Mouse (Mus musculus) kidney, embryonic 15.5 days (tissue): Measurements from ENCODE around the gene Dync1i2. TPM values are rescaled to one million over a fixed set of nuclear protein-coding genes. Genes with fewer than 3 reads are reported as not detected.

Experiments
- ATAC-seq: fragments of 200-750 bp; cut with Nextera tagmentation; replicated peaks from 2 replicates; pipeline ENCODE4 v1.8.0; 2017; ENCODE audit warnings: moderate TSS enrichment; ENCODE audit not compliant: low FRiP score
- H3K27ac ChIP-seq: fragments of 300-500 bp; sonication (generic); 2 replicates; pipeline ENCODE4 v1.5.1; 2015; ENCODE audit warnings: mild to moderate bottlenecking, inconsistent platforms
- H3K27me3 ChIP-seq: fragments of 300-500 bp; sonication (generic); 2 replicates; pipeline ENCODE4 v1.6.1; 2015; ENCODE audit warnings: inconsistent platforms
- H3K36me3 ChIP-seq: fragments of 300-500 bp; sonication (generic); 2 replicates; pipeline ENCODE4 v1.6.1; 2015; ENCODE audit warnings: inconsistent platforms
- H3K4me1 ChIP-seq: fragments of 300-500 bp; sonication (generic); 2 replicates; pipeline ENCODE4 v1.6.1; 2015; ENCODE audit warnings: inconsistent platforms
- H3K4me2 ChIP-seq: fragments of 300-500 bp; sonication (generic); 2 replicates; pipeline ENCODE4 v1.6.1; 2015; ENCODE audit warnings: moderate library complexity, mild to moderate bottlenecking, inconsistent platforms
- H3K4me3 ChIP-seq: fragments of 300-500 bp; sonication (generic); replicated peaks from 2 replicates; pipeline ENCODE4 v1.5.1; 2015; ENCODE audit warnings: mild to moderate bottlenecking, inconsistent platforms
- H3K9ac ChIP-seq: fragments of 300-500 bp; sonication (generic); 2 replicates; pipeline ENCODE4 v1.6.1; 2015; ENCODE audit warnings: mild to moderate bottlenecking, inconsistent platforms
- H3K9me3 ChIP-seq: fragments of 300-500 bp; sonication (generic); replicated peaks from 2 replicates; pipeline ENCODE4 v1.6.1; 2016; ENCODE audit warnings: inconsistent platforms
- WGBS: fragments of 180-500 bp; shearing (Covaris S2); methylation state at CpG from one replicate; pipeline ENCODE4 v1.1.7; 2015; ENCODE audit warnings: mixed read lengths; 5-methylcytosine and 5-hydroxymethylcytosine counted together
- polyA plus RNA-seq: library from polyadenylated mRNA; unstranded; fragments of >200 nt; fragmentation: Nextera tagmentation; extraction: Ambion mirVana; gene quantifications from 2 replicates; pipeline ENCODE4 v1.2.1, GENCODE M21; 2015

Gene Dync1i2
- polyA plus RNA-seq, 1 experiment from 2014 or later = 83.2 TPM

DNA sequence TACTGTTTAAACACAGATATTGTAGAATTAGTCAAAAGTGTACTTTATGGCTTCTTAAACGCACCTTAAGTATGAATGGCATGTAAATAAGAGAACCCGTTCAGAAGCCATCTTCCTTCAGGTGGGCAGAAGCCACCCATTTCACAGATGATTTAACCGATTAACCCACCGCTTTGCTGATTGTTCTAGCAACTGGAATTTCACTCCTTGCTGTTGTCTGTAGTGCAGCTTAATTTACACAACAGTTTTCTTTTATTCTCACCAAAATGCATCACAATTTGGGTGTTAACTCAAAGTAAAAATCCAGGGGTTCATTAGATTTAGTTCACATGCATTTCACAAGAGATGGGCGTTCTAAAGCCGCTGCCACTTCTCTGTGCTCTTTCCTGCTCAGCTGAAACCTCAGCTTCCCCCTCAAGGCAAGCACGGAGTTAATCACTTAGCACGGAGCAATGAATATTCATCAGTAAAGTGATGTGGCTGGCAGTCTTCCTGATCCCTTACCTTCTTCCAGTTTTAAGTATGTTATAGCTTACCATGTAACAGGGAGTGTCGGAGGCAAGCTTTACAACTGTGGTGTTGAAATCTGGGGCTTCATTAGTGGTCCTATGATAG is 31.7 kb downstream of the Dync1i2 start:
- Histone ChIP-seq H3K36me3 (peaks cover 54% of the 10 kb centered on the region), H3K27ac (no peak overlapping the region), H3K4me2 (no peak overlapping the region), H3K27me3 (no peaks in the 10 kb centered on the region), H3K9ac (no peak overlapping the region), H3K4me3 (no peak overlapping the region), H3K9me3 (no peaks in the 10 kb centered on the region), H3K4me1 (no peaks in the 10 kb centered on the region)
- 80% methylated on average over 9 of the region's 9 CpGs for WGBS
- ATAC-seq = no peak

DNA sequence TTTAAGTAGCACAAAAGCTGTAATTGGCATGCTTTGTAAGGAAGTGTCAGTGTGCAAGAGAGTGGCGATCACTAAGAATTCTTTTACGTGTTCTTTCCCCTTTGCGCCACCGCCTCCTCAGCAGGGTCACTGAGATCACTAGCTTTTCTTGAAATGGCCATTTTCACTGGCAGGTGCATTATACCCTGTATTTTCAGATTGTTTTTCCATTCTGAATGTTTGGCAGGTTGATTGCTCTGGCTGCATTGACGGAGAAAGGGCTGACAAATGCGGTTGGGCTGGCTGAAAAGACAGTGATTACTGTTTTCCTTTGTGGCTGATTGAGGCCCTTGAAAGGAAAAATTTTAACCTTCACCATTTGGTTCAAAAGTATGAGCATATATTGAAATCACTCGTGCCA is 33.3 kb downstream of the Dync1i2 start:
- Histone ChIP-seq H3K27ac (no peak overlapping the region), H3K4me2 (no peak overlapping the region), H3K36me3 (peaks cover 54% of the 10 kb centered on the region), H3K9ac (no peak overlapping the region), H3K4me3 (no peak overlapping the region), H3K9me3 (no peaks in the 10 kb centered on the region), H3K27me3 (no peaks in the 10 kb centered on the region), H3K4me1 (no peaks in the 10 kb centered on the region)
- WGBS = 81% methylated on average over 7 of the region's 7 CpGs
- no peak for ATAC-seq

DNA sequence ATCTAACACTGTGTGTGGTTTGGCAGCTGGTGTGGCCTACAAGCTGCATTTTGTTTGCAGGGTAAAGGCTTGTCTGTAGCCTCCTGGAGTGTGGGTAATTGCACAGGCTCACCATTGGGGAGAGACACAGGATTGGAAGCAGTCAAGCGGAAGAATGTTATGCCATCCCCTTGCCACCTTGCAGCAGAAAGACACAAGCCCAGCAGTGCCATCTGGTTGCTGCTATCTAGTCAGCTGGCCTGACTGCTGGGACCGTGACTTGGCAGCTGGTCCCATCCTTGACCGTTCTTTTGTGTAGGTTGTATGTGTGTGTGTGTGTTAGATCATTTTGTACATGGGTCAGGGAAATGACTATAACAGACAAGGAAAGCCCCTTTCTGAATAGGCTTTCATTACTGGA is 33.9 kb downstream of the Dync1i2 start:
- H3K9ac ChIP-seq = no peak overlapping the region
- 89% methylated on average over 3 of the region's 3 CpGs for WGBS
- no peaks in the 10 kb centered on the region for H3K4me1 ChIP-seq
- H3K36me3 ChIP-seq = peaks cover 54% of the 10 kb centered on the region
- no peaks in the 10 kb centered on the region for H3K9me3 ChIP-seq
- ATAC-seq = no peak
- no peak overlapping the region for H3K4me2 ChIP-seq
- no peak overlapping the region for H3K4me3 ChIP-seq
- H3K27ac ChIP-seq = no peak overlapping the region
- no peaks in the 10 kb centered on the region for H3K27me3 ChIP-seq

DNA sequence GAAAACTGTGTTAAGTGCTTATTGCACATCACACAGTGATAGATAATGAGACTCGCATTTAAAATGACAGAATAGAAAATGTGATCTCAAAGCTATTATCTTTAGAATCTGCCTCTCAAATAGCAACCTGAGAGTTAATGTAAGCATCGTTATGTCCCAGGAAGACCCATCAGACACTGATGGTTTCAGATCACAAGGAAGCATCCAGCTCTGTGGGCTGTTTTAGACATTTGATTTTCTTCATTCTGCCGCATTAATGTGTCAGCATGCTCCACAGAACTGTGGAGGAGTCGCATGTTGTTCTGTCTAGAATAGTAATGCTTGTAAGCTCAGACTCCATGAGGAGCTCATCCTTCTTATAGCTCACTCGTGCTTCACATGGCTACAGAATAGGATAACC is 34.6 kb downstream of the Dync1i2 start:
- WGBS = 68% methylated on average over 5 of the region's 5 CpGs
- Histone ChIP-seq H3K27ac (no peak overlapping the region), H3K36me3 (peaks cover 59% of the 10 kb centered on the region), H3K4me1 (no peaks in the 10 kb centered on the region), H3K4me3 (no peak overlapping the region), H3K9me3 (no peaks in the 10 kb centered on the region), H3K27me3 (no peaks in the 10 kb centered on the region), H3K4me2 (no peak overlapping the region), H3K9ac (no peak overlapping the region)
- ATAC-seq = no peak

DNA sequence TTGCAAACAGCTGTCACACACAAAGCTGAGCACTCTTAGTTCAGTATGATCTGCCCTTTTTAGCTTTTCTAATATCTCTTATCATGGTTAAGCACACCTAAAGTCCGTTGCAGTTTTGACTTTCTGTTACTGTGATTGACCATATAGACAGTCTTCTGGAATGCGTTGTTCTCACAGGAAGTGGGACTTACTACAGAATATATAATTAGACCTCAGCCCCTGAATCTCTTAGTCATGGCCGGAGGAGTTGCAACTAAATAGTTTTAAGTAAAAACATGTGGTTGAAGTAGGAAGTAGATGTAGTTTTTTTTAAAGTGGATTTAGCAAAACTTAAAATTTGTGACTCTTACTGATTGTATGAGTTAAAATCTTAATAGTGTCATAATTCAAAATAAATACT is 36.6 kb downstream of the Dync1i2 start:
- WGBS = 83% methylated on average over 3 of the region's 3 CpGs
- Histone ChIP-seq H3K9ac (no peak overlapping the region), H3K4me3 (no peak overlapping the region), H3K27ac (no peak overlapping the region), H3K4me1 (no peaks in the 10 kb centered on the region), H3K4me2 (no peak overlapping the region), H3K27me3 (no peaks in the 10 kb centered on the region), H3K36me3 (peaks cover 73% of the 10 kb centered on the region), H3K9me3 (no peaks in the 10 kb centered on the region)
- ATAC-seq = no peak

DNA sequence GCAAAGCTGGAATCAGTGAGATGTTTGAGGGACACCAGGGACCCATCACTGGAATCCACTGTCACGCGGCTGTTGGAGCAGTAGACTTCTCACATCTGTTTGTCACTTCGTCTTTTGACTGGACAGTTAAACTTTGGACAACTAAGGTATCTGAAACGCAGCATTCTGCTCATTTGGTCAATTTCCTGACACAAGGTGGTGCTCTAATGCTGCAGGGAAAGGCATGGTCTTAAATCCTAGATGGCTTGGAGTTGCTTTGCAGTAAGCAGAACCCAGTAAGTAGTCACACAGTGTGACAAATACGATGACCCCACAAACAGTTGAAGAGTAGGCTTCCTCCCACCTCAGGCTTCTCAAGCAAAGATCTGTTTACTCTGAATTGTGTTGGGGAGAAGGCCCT is 39.3 kb downstream of the Dync1i2 start:
- H3K9ac ChIP-seq = no peak overlapping the region
- H3K27me3 ChIP-seq = no peaks in the 10 kb centered on the region
- ATAC-seq = no peak
- WGBS = 79% methylated on average over 5 of the region's 5 CpGs
- H3K4me3 ChIP-seq = no peak overlapping the region
- H3K9me3 ChIP-seq = no peaks in the 10 kb centered on the region
- no peak overlapping the region for H3K4me2 ChIP-seq
- no peak overlapping the region for H3K27ac ChIP-seq
- H3K4me1 ChIP-seq = no peaks in the 10 kb centered on the region
- peaks cover 80% of the 10 kb centered on the region for H3K36me3 ChIP-seq

DNA sequence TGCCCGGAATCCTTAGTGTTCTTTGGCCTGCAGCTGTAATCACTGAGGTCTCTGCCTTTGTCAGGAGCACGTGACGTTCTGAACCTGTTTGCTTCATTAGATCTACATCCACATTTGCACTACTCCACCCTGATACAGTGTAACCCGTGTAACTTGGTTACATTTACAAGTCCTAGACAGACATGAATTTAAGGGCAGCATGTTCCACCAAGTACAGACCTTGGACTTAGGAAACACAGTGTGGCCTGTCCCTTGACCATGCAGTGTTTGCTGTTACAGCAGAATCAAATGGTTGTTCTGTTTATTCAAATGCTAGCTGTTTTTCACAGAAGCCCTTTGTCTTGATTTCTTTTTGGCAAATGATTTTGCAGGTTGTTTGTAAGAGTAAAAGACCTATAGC is 43.3 kb downstream of the Dync1i2 start:
- Histone ChIP-seq H3K4me1 (no peaks in the 10 kb centered on the region), H3K4me3 (no peak overlapping the region), H3K9ac (no peak overlapping the region), H3K36me3 (peaks cover 93% of the 10 kb centered on the region), H3K27me3 (no peaks in the 10 kb centered on the region), H3K4me2 (no peak overlapping the region), H3K9me3 (no peaks in the 10 kb centered on the region), H3K27ac (no peak overlapping the region)
- 87% methylated on average over 4 of the region's 4 CpGs for WGBS
- no peak for ATAC-seq

DNA sequence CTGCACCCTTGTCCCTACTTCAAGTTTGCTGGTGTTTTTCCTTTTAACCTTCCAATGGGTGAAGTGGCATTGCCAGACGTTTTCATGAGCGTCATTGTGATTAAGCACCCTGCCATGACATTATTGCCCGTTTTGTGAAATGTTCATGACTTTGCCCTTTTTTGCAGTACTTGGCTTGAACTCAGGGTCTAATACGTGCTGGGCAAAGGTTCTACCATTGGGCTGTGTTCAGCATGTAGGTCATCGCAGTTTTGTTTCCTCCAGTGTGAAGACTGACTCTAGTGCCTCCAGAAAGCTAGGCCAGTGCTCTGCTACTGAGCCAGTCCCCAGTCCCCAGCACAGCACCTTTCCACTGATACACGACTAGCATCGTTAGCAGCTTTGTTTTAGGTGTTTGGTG is 45.1 kb downstream of the Dync1i2 start:
- Histone ChIP-seq H3K27ac (no peak overlapping the region), H3K4me2 (no peak overlapping the region), H3K36me3 (peaks cover 90% of the 10 kb centered on the region), H3K9me3 (no peaks in the 10 kb centered on the region), H3K9ac (no peak overlapping the region), H3K27me3 (no peaks in the 10 kb centered on the region), H3K4me1 (no peaks in the 10 kb centered on the region), H3K4me3 (no peak overlapping the region)
- WGBS = 82% methylated on average over 7 of the region's 7 CpGs
- no peak for ATAC-seq

DNA sequence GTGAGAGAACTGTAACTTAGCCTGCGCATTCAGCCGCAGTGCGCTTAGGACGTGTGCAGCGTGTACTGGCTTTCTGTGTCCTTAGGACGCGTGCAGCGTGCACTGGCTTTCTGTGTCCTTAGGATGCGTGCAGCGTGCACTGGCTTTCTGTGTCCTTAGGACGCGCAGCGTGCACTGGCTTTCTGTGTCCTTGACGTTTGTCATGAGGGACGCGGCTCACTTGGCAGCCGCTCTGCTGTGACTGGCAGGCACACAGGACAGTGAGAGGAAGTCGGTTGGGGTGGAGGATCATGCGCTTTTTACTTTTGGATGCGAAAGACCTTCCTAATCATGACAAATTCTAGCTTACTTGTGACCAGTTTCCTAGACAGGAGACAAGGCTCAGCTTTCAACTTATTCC is 53.1 kb downstream of the Dync1i2 start:
- no peak overlapping the region for H3K4me2 ChIP-seq
- H3K9ac ChIP-seq = no peak overlapping the region
- H3K27ac ChIP-seq = no peak overlapping the region
- H3K4me3 ChIP-seq = no peak overlapping the region
- peaks cover 79% of the 10 kb centered on the region for H3K36me3 ChIP-seq
- H3K27me3 ChIP-seq = no peaks in the 10 kb centered on the region
- peaks cover 3% of the 10 kb centered on the region; the same call in 1 of the 2 replicates for H3K4me1 ChIP-seq
- H3K9me3 ChIP-seq = no peaks in the 10 kb centered on the region
- 72% methylated on average over 20 of the region's 20 CpGs for WGBS
- no peak for ATAC-seq

DNA sequence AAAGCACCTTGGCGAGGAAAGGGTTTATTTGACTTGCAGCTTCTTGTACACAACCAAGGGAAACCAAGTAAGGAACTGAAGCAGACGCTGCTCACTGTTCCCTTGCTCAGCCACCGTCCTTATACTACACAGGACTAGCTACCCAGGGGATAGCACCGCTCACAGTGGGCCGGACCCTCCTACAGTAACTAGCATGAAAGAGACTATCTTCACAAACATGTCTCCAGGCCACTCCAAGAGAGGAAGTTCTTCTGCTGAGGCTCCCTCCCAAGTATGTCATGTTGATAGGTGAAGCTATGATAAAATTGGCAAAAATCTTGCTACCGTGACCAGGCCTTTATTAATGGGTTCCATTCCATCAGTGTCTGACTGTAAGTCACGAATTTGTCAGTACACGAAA is 57.2 kb downstream of the Dync1i2 start:
- Histone ChIP-seq H3K27me3 (no peaks in the 10 kb centered on the region), H3K4me2 (no peak overlapping the region), H3K9ac (no peak overlapping the region), H3K4me3 (no peak overlapping the region), H3K9me3 (no peaks in the 10 kb centered on the region), H3K36me3 (peaks cover 42% of the 10 kb centered on the region), H3K4me1 (peaks cover 5% of the 10 kb centered on the region; the same call in 1 of the 2 replicates), H3K27ac (no peak overlapping the region)
- 93% methylated on average over 8 of the region's 8 CpGs for WGBS
- ATAC-seq = no peak

DNA sequence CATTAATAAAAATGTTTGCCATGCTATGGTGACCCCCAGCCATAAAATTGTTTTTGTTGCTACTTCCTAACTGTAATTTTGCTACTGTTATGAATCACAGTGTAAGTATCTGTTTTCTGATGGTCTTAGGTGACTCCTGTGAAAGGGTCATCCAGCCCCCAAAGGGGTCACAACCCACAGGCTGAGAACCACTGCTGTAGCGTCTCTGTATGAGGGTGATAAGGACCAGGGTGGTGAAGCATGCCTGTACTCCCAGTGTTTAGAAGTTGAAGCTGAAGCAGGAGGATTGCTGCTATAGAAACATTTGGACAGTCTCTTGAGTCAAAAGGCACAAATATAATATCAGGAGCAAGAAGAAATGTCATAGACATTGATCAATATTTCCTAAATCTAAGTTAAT is 57.8 kb downstream of the Dync1i2 start:
- no peak overlapping the region for H3K4me2 ChIP-seq
- 44% methylated on average over 1 of the region's 1 CpGs for WGBS
- H3K4me1 ChIP-seq = peaks cover 7% of the 10 kb centered on the region; the same call in 1 of the 2 replicates
- H3K27me3 ChIP-seq = no peaks in the 10 kb centered on the region
- no peak overlapping the region for H3K9ac ChIP-seq
- no peak for ATAC-seq
- H3K36me3 ChIP-seq = peaks cover 41% of the 10 kb centered on the region
- H3K27ac ChIP-seq = no peak overlapping the region
- H3K4me3 ChIP-seq = no peak overlapping the region
- no peaks in the 10 kb centered on the region for H3K9me3 ChIP-seq

DNA sequence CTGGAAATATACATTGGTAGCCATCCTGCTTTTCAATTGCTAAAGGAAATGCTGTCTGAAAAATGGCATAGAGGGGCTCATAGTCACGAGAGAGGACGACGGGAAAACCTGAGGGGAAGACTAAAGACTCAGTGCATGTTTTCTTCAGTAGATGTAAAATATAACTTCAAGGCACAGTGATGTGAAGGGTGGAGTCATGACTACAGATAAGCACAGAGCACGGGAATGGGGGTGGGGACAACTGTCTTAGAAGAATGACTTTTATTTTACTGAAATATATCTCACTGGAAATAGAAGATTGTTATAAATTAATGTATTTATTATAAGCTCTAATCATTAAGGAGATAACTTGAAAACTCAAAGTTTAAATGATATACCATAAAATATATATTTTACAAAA is 58.6 kb downstream of the Dync1i2 start:
- H3K4me1 ChIP-seq = peaks cover 4% of the 10 kb centered on the region; the same call in 1 of the 2 replicates
- H3K4me3 ChIP-seq = no peak overlapping the region
- no peak overlapping the region for H3K9ac ChIP-seq
- H3K36me3 ChIP-seq = peaks cover 34% of the 10 kb centered on the region
- H3K9me3 ChIP-seq = no peaks in the 10 kb centered on the region
- 77% methylated on average over 4 of the region's 4 CpGs for WGBS
- H3K27ac ChIP-seq = no peak overlapping the region
- ATAC-seq = no peak
- H3K27me3 ChIP-seq = no peaks in the 10 kb centered on the region
- no peak overlapping the region for H3K4me2 ChIP-seq
